Mouse (Mus musculus) kidney, embryonic 14.5 days (tissue): ENCODE data around the gene Ttc28. TPM values are rescaled to one million over a fixed set of nuclear protein-coding genes. Genes with fewer than 3 reads are reported as not detected.

ENCODE experiments used
- ATAC-seq: fragments of 200-750 bp; cut with Nextera tagmentation; 2 replicates; pipeline ENCODE4 v1.8.0; 2017; ENCODE audit warnings: moderate number of reproducible peaks, mild to moderate bottlenecking, moderate TSS enrichment, moderate library complexity; ENCODE audit not compliant: low FRiP score, low TSS enrichment
- H3K27ac ChIP-seq: fragments of 300-500 bp; sonication (generic); 2 replicates; pipeline ENCODE4 v1.5.1; 2014; ENCODE audit warnings: low read depth, mild to moderate bottlenecking, low read length, moderate library complexity, mixed read lengths
- H3K27me3 ChIP-seq: fragments of 300-500 bp; sonication (generic); 2 replicates; pipeline ENCODE4 v1.6.1; 2014; ENCODE audit warnings: mild to moderate bottlenecking, low read length; ENCODE audit not compliant: control insufficient read depth, insufficient read depth
- H3K36me3 ChIP-seq: fragments of 300-500 bp; sonication (generic); 2 replicates; pipeline ENCODE4 v1.6.1; 2014; ENCODE audit warnings: low read length, mixed read lengths; ENCODE audit not compliant: control insufficient read depth, insufficient read depth
- H3K4me1 ChIP-seq: fragments of 300-500 bp; sonication (generic); 2 replicates; pipeline ENCODE4 v1.6.1; 2014; ENCODE audit warnings: low read length, mixed read lengths; ENCODE audit not compliant: control insufficient read depth, insufficient read depth
- H3K4me2 ChIP-seq: fragments of 300-500 bp; sonication (generic); replicated peaks from 2 replicates; pipeline ENCODE4 v1.6.1; 2014; ENCODE audit warnings: low read depth, mild to moderate bottlenecking, low read length
- H3K4me3 ChIP-seq: fragments of 300-500 bp; sonication (generic); 2 replicates; pipeline ENCODE4 v1.5.1; 2014; ENCODE audit warnings: mild to moderate bottlenecking, low read length
- H3K9ac ChIP-seq: fragments of 300-500 bp; sonication (generic); 2 replicates; pipeline ENCODE4 v1.6.1; 2014; ENCODE audit warnings: low read depth, mild to moderate bottlenecking, low read length, moderate library complexity
- H3K9me3 ChIP-seq: fragments of 300-500 bp; sonication (generic); 2 replicates; pipeline ENCODE4 v1.6.1; 2016; ENCODE audit warnings: low read length; ENCODE audit not compliant: control insufficient read depth
- WGBS: fragments of 180-500 bp; shearing (Covaris S2); extraction: QIAGEN DNeasy Blood & Tissue Kit; methylation state at CpG from one replicate; pipeline ENCODE4 v1.1.7; 2014; 5-methylcytosine and 5-hydroxymethylcytosine counted together
- polyA plus RNA-seq: library from polyadenylated mRNA; unstranded; fragments of >200 nt; fragmentation: Nextera tagmentation; extraction: Ambion mirVana; gene quantifications from 2 replicates; pipeline ENCODE4 v1.2.1, GENCODE M21; 2014

Gene Ttc28
- polyA plus RNA-seq, 1 experiment from 2014 or later, result 24.7 TPM

DNA sequence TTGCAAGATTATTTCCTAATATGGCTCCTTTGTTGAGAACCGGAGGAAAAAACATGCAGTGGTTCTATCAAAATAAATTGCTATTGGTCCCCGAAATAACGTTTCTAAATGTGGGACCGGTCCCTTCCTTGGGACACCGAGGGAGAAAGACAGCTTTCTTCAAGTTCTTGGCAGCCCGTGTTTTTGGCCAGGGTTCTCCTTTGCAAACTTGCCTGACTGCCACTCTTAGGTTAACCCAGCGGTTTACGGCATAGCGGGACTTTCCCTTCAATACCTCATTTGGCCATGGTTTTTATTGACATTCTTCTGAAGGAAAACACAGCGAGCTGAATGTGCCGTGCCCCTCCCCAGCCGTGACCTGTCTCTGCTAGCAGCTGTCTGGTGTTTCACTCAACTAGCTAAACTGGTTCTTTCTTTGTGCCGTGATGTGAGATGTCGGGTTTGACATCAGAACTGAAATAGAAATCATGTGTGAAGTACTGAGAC, 100.3 kb downstream of the Ttc28 start:
- under 1% methylated on average over 14 of the region's 14 CpGs for WGBS
- no peak for ATAC-seq
- H3K9me3 ChIP-seq, result no peaks in the 10 kb centered on the region
- peak overlapping the region; percentile 90 for H3K9ac ChIP-seq
- peaks cover 15% of the 10 kb centered on the region for H3K4me1 ChIP-seq
- H3K4me2 ChIP-seq, result peak overlapping the region; percentile 92
- H3K27ac ChIP-seq, result peak overlapping the region; percentile 79
- H3K4me3 ChIP-seq, result peak overlapping the region; percentile 81
- no peaks in the 10 kb centered on the region for H3K36me3 ChIP-seq
- no peaks in the 10 kb centered on the region for H3K27me3 ChIP-seq

DNA sequence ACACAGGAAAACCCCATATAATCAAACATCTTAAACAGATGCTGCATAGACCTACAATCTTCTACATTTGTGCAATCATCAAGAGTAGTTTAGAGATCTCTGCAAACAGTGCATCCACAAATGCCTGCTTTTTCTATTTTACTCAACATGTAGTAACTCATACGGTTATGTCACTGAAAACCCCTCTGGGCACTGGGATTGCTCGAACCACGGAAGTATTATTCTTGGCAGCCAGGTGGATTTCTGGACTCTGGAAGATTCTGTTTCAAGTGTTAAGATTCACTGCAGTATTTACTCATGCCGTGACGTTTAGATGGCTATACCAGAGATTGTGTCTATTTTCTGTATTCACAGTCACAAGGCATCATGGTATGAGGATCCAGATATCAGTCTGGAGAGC, 101.0 kb downstream of the Ttc28 start:
- H3K4me2 ChIP-seq, result peak overlapping the region; percentile 92
- H3K36me3 ChIP-seq, result 0 out of 2 replicates have a peak, but pooled peaks cover 5% of the 10 kb centered on the region
- H3K4me1 ChIP-seq, result peaks cover 15% of the 10 kb centered on the region
- H3K9ac ChIP-seq, result peak overlapping the region; percentile 90
- no peak for ATAC-seq
- H3K27me3 ChIP-seq, result no peaks in the 10 kb centered on the region
- peak overlapping the region; percentile 81 for H3K4me3 ChIP-seq
- WGBS, result 18% methylated on average over 5 of the region's 5 CpGs
- no peak overlapping the region for H3K27ac ChIP-seq
- H3K9me3 ChIP-seq, result no peaks in the 10 kb centered on the region

- Histone ChIP-seq H3K4me2 (no peak overlapping the region; the same call in 1 of the 2 replicates), H3K36me3 (0 out of 2 replicates have a peak, but pooled peaks cover 5% of the 10 kb centered on the region), H3K4me3 (no peak overlapping the region), H3K27me3 (no peaks in the 10 kb centered on the region), H3K4me1 (peaks cover 15% of the 10 kb centered on the region), H3K27ac (no peak overlapping the region), H3K9ac (no peak overlapping the region), H3K9me3 (no peaks in the 10 kb centered on the region)
- 47% methylated on average over 3 of the region's 3 CpGs for WGBS
- no peak for ATAC-seq
These were observed 102.8 kb downstream of the Ttc28 start for GRCm38 (mm10) chr5:110982436-110982835.

GRCm38 (mm10) chr5:110984136-110984681, 104.6 kb downstream of the Ttc28 start:
- Histone ChIP-seq H3K27ac (no peak overlapping the region), H3K27me3 (no peaks in the 10 kb centered on the region), H3K4me2 (no peak overlapping the region), H3K4me3 (no peak overlapping the region), H3K36me3 (0 out of 2 replicates have a peak, but pooled peaks cover 5% of the 10 kb centered on the region), H3K9ac (no peak overlapping the region), H3K9me3 (no peaks in the 10 kb centered on the region), H3K4me1 (peaks cover 15% of the 10 kb centered on the region)
- ATAC-seq, result no peak
- WGBS, result 44% methylated on average over 6 of the region's 6 CpGs

DNA sequence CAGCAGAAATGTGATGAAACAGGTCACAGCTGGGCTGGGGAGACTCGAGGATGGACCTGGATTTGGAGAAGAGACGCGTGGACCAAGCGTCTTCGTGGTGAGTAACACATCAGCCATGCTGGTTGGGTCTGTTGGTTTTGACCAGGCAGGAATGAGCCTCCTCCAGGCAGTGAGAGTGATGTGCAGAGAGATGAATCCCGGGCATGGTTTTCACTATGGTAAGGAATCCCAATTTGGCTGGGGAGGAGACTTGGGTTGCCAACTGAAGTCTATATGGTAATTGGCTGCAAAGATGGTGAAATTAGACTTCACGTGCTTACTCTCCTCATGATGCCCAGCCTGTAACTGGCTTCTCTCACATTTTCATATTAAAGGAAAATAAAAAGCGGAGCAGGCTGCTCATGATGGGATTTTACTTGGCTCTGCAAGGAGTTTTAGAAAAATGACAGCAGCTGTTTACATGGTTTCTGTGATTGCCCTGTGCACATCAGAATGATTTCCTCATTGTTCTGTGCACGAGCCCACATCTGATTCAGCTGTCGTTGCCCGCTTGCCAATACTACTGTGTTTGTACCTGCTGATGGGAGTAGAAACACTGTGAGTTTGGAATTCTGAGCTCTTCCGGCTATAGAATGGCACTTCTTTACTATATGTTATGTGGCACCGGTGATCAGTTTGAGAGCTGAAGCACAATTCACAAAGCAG, 117.4 kb downstream of the Ttc28 start:
- H3K9me3 ChIP-seq, result no peaks in the 10 kb centered on the region
- ATAC-seq, result no peak
- no peaks in the 10 kb centered on the region for H3K27me3 ChIP-seq
- H3K4me2 ChIP-seq, result no peak overlapping the region
- no peak overlapping the region for H3K4me3 ChIP-seq
- H3K36me3 ChIP-seq, result no peaks in the 10 kb centered on the region
- no peak overlapping the region for H3K9ac ChIP-seq
- 84% methylated on average over 13 of the region's 13 CpGs for WGBS
- H3K27ac ChIP-seq, result no peak overlapping the region
- H3K4me1 ChIP-seq, result peaks cover 4% of the 10 kb centered on the region; the same call in 1 of the 2 replicates

GRCm38 (mm10) chr5:110997692-110998091, 118.1 kb downstream of the Ttc28 start:
- WGBS, result 71% methylated on average over 7 of the region's 7 CpGs
- peaks cover 4% of the 10 kb centered on the region; the same call in 1 of the 2 replicates for H3K4me1 ChIP-seq
- H3K9ac ChIP-seq, result no peak overlapping the region
- no peak overlapping the region for H3K4me3 ChIP-seq
- no peaks in the 10 kb centered on the region for H3K9me3 ChIP-seq
- H3K27me3 ChIP-seq, result no peaks in the 10 kb centered on the region
- no peak overlapping the region for H3K27ac ChIP-seq
- no peak overlapping the region for H3K4me2 ChIP-seq
- no peaks in the 10 kb centered on the region for H3K36me3 ChIP-seq
- no peak for ATAC-seq

- Histone ChIP-seq H3K4me3 (no peak overlapping the region), H3K27ac (no peak overlapping the region), H3K27me3 (no peaks in the 10 kb centered on the region), H3K36me3 (no peaks in the 10 kb centered on the region), H3K9me3 (no peaks in the 10 kb centered on the region), H3K4me2 (no peak overlapping the region), H3K4me1 (peaks cover 4% of the 10 kb centered on the region; the same call in 1 of the 2 replicates), H3K9ac (no peak overlapping the region)
- WGBS, result 45% methylated on average over 4 of the region's 4 CpGs
- ATAC-seq, result no peak
These were observed 118.7 kb downstream of the Ttc28 start for GRCm38 (mm10) chr5:110998298-110998697.

DNA sequence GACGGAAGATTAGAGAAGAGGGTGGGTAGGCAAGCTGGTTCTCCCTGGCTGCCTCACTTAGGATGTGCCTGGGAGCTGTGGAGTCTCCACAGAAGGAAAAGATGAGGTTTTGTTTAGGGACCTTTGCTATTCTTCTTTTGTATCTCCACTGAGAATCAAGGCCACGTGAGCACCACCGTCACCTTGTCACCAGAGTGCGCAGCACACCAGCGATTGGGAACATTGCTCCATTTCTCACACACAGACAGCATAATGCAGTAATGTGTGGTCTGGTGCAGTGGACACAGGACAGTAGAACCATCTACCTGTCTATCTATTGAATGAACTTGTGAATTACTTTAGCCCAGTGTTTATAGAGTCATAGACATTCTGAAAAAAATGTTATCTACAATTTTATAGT, 121.3 kb downstream of the Ttc28 start:
- Histone ChIP-seq H3K9me3 (no peaks in the 10 kb centered on the region), H3K27ac (no peak overlapping the region), H3K36me3 (no peaks in the 10 kb centered on the region), H3K9ac (no peak overlapping the region), H3K4me2 (no peak overlapping the region), H3K4me3 (no peak overlapping the region), H3K27me3 (no peaks in the 10 kb centered on the region), H3K4me1 (peaks cover 4% of the 10 kb centered on the region; the same call in 1 of the 2 replicates)
- WGBS, result 80% methylated on average over 5 of the region's 5 CpGs
- ATAC-seq, result no peak

DNA sequence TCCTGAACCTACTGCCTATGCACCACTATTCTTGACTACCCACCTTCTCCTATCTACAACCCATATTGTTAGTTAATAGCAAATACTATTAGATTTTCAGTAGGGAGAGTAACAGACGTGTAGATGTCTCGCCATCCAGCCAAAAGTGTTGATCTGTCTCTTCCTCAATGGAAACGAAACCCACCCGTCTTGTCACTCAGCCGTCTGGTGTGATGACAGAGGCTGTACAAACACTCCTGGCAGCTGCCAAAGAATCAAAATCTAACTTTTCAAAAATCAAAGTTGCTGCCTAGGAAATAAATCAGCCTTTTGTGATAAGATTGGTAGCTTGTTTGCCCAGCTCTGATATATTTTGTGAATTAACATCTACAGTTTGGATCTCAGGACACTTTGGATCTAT, 123.6 kb downstream of the Ttc28 start:
- H3K4me1 ChIP-seq, result peaks cover 16% of the 10 kb centered on the region
- H3K36me3 ChIP-seq, result no peaks in the 10 kb centered on the region
- ATAC-seq, result no peak
- H3K9me3 ChIP-seq, result no peaks in the 10 kb centered on the region
- 85% methylated on average over 5 of the region's 5 CpGs for WGBS
- H3K27ac ChIP-seq, result no peak overlapping the region
- no peaks in the 10 kb centered on the region for H3K27me3 ChIP-seq
- H3K4me3 ChIP-seq, result no peak overlapping the region
- no peak overlapping the region for H3K4me2 ChIP-seq
- no peak overlapping the region for H3K9ac ChIP-seq
